Mouse (Mus musculus) MEL (cell line): Measurements from ENCODE around the gene Pold3.

Experiments used
- CTCF ChIP-seq, 3 experiments: IDR thresholded peaks in 2 of 3; conservative IDR thresholded peaks in 1 of 3; 2 replicates each; pipeline ENCODE4 v1.5.1; 2011 to 2012; ENCODE audit warnings: low read length in 3 of 3, low read depth in 2 of 3, mild to moderate bottlenecking in 2 of 3, improper control_type of control experiment in 1 of 3, inconsistent platforms in 1 of 3, mixed read lengths in 1 of 3, moderate library complexity in 1 of 3; ENCODE audit not compliant: control insufficient read depth in 1 of 3, insufficient read depth in 1 of 3, poor library complexity in 1 of 3, severe bottlenecking in 1 of 3
- ELF1 ChIP-seq: IDR thresholded peaks from 2 replicates; pipeline ENCODE4 v1.6.1; 2014; ENCODE audit warnings: low read depth, mild to moderate bottlenecking, inconsistent platforms, low read length, improper control_type of control experiment, moderate library complexity
- ETS1 ChIP-seq: IDR thresholded peaks from 2 replicates; pipeline ENCODE4 v1.6.1; 2012; ENCODE audit warnings: low read depth, mild to moderate bottlenecking, inconsistent platforms, low read length, improper control_type of control experiment, moderate library complexity
- MAFK ChIP-seq: IDR thresholded peaks from 2 replicates; pipeline ENCODE4 v1.6.1; 2011; ENCODE audit warnings: low read depth, mild to moderate bottlenecking, low read length, improper control_type of control experiment, borderline replicate concordance
- MAX ChIP-seq: IDR thresholded peaks from 2 replicates; pipeline ENCODE4 v1.6.1; 2011; ENCODE audit warnings: low read length, improper control_type of control experiment
- NELFE ChIP-seq: IDR thresholded peaks from 2 replicates; pipeline ENCODE4 v1.6.1; 2011; ENCODE audit warnings: low read depth, low read length, improper control_type of control experiment
- NRF1 ChIP-seq: IDR thresholded peaks from 2 replicates; pipeline ENCODE4 v1.6.1; 2014; ENCODE audit warnings: low read depth, mild to moderate bottlenecking, inconsistent platforms, low read length, improper control_type of control experiment, moderate library complexity; ENCODE audit not compliant: poor library complexity, insufficient read depth, severe bottlenecking
- POLR2A ChIP-seq, 2 experiments: IDR thresholded peaks; 2 replicates each; pipeline ENCODE4 v1.6.1; 2011 to 2012; ENCODE audit warnings: low read length in 2 of 2, mild to moderate bottlenecking in 2 of 2, control low read depth in 1 of 2, improper control_type of control experiment in 1 of 2, low read depth in 1 of 2, moderate library complexity in 1 of 2; ENCODE audit not compliant: control insufficient read depth in 1 of 2, insufficient read depth in 1 of 2, poor library complexity in 1 of 2
- POLR2AphosphoS2 ChIP-seq: IDR thresholded peaks from 2 replicates; pipeline ENCODE4 v1.6.1; 2011; ENCODE audit warnings: low read length, improper control_type of control experiment
- POLR2AphosphoS5 ChIP-seq: IDR thresholded peaks from 2 replicates; pipeline ENCODE4 v1.6.1; 2012; ENCODE audit warnings: low read depth, borderline replicate concordance, mild to moderate bottlenecking, inconsistent platforms, low read length, moderate library complexity, mixed read lengths
- RCOR1 ChIP-seq: IDR thresholded peaks from 2 replicates; pipeline ENCODE4 v1.6.1; 2012; ENCODE audit warnings: low read depth, mild to moderate bottlenecking, inconsistent platforms, low read length, improper control_type of control experiment
- TAL1 ChIP-seq: IDR thresholded peaks from 2 replicates; pipeline ENCODE4 v1.6.1; 2012; ENCODE audit warnings: mild to moderate bottlenecking, inconsistent platforms, low read length, moderate library complexity, mixed read lengths
- ZNF384 ChIP-seq: IDR thresholded peaks from 2 replicates; pipeline ENCODE4 v1.6.1; 2012; ENCODE audit warnings: low read depth, mild to moderate bottlenecking, inconsistent platforms, low read length, improper control_type of control experiment

- TF ChIP-seq CTCF (IDR thresholded peaks at IDR 0.05 in 2 of 3, conservative IDR thresholded peaks at IDR 0.05 in 1 of 3; ENCODE audit: control insufficient read depth in 1 of 3, insufficient read depth in 1 of 3, low read depth in 2 of 3, low read length in 3 of 3, poor library complexity in 1 of 3, severe bottlenecking in 1 of 3) (no peak), TAL1 (no peak), ETS1 (no peak), RCOR1 (no peak), POLR2A (IDR thresholded peaks at IDR 0.05; ENCODE audit: control insufficient read depth in 1 of 2, insufficient read depth in 1 of 2, low read depth in 1 of 2, low read length in 2 of 2, poor library complexity in 1 of 2) (no peak), ZNF384 (no peak), POLR2AphosphoS2 (no peak), NRF1 (no peak), POLR2AphosphoS5 (no peak), NELFE (no peak), MAFK (no peak), ELF1 (no peak), MAX (no peak)
Measured at GRCm38 (mm10) chr7:100128262-100129041, 7.1 kb upstream of the Pold3 start.
